Comparison of ENCODE assay signal across 8 mouse cellular contexts in the genomic region with DNA sequence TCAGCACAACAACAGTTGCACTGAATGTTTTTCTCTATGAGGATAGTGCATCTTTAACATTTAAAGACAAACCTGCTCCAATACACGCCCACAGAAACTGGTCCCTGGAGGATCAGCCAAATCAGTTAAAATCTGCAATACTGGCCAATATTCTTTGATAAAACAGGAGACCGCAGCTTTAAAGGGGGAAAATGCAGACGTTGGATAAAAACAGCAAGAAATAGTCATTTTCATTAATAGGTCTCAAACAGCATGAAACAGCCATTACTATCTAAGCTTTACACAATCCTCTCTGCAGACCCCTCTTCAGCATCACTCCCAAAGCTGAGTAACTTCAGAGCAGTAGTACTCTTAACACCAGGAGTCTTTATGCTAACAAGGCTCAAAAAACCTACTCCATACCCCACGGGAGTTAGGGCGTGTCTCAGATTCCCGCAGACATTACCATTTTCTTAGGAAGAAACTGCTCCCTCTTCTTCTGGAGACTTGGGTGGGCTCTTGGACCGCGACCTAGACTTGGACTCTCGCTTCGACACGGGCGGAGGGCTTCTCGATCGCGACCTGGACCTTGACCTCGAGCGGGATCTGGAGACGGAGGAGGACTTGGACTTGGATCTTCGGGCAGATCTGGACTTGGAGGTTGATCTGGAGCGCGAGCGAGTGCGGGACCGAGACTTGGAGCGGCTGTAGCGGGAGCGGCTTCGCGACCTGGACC. TPM values are rescaled to one million over a fixed set of nuclear protein-coding genes. Genes with fewer than 3 reads are reported as not detected.
A peak's percentile ranks its signal among the peaks of the same experiment; 100 is the strongest.
DNase-seq lines count a peak whose midpoint lies in the region; ATAC-seq lines count a peak whose summit lies in the region.

No protein-coding gene starts in this region.

- peak overlapping the region; percentile 98 for H3K27ac ChIP-seq in forebrain, embryonic 16.5 days (ENCODE audit: low read length)
- peak overlapping the region; percentile 99 for H3K27ac ChIP-seq in limb, embryonic 15.5 days

- no peaks in the 10 kb centered on the region for H3K9me3 ChIP-seq in forebrain, embryonic 16.5 days (ENCODE audit: control insufficient read depth, low read length)
- no peaks in the 10 kb centered on the region for H3K9me3 ChIP-seq in limb, embryonic 15.5 days

- H3K36me3 ChIP-seq in forebrain, embryonic 16.5 days (ENCODE audit: control insufficient read depth, insufficient read depth), result peaks cover 9% of the 10 kb centered on the region; the same call in 1 of the 2 replicates
- peaks cover 38% of the 10 kb centered on the region for H3K36me3 ChIP-seq in limb, embryonic 15.5 days

- no peaks in the 10 kb centered on the region for H3K27me3 ChIP-seq in forebrain, embryonic 16.5 days (replicated peaks; ENCODE audit: control insufficient read depth, insufficient read depth, low read length)
- no peaks in the 10 kb centered on the region for H3K27me3 ChIP-seq in limb, embryonic 15.5 days

- peak overlapping the region; percentile 65 for H3K4me3 ChIP-seq in forebrain, embryonic 16.5 days (replicated peaks; ENCODE audit: low read length)
- H3K4me3 ChIP-seq in limb, embryonic 15.5 days, result peak overlapping the region; percentile 98

- peaks cover 23% of the 10 kb centered on the region for H3K4me1 ChIP-seq in forebrain, embryonic 16.5 days (replicated peaks; ENCODE audit: control insufficient read depth, insufficient read depth, low read length)
- peaks cover 19% of the 10 kb centered on the region for H3K4me1 ChIP-seq in limb, embryonic 15.5 days

- peak overlapping the region; percentile 97 for H3K9ac ChIP-seq in forebrain, embryonic 16.5 days (replicated peaks; ENCODE audit: low read depth, low read length)
- H3K9ac ChIP-seq in limb, embryonic 15.5 days, result peak overlapping the region; percentile 95

- peak overlapping the region; percentile 84 for H3K4me2 ChIP-seq in forebrain, embryonic 16.5 days (ENCODE audit: low read length)
- peak overlapping the region; percentile 68 for H3K4me2 ChIP-seq in limb, embryonic 15.5 days

- peak; percentile 73 for DNase-seq in kidney, adult 18-20 months
- DNase-seq in kidney, postnatal 14 days, result no peak
- DNase-seq in R1 (ENCODE audit: low read depth, low spot score), result peak; percentile 76
- DNase-seq in right cerebral cortex, postnatal 36 days (ENCODE audit: low spot score in 2 of 2), result no peak
- DNase-seq in cerebellum, adult 9-11 months, result no peak
- no peak for DNase-seq in urinary bladder, adult 2 months (ENCODE audit: low spot score)

- ATAC-seq in forebrain, embryonic 16.5 days, result no peak
- no peak for ATAC-seq in limb, embryonic 15.5 days (ENCODE audit: insufficient number of reproducible peaks, low FRiP score, low TSS enrichment, low read depth)

- WGBS in forebrain, embryonic 16.5 days, result under 1% methylated on average over 29 of the region's 29 CpGs
- WGBS in limb, embryonic 15.5 days, result under 1% methylated on average over 29 of the region's 29 CpGs

RNA-seq across cellular contexts. Expression of a gene that starts 0.5 kb away (rescaled TPM):
- polyA plus RNA-seq in forebrain, embryonic 16.5 days (2015; fragmentation: Nextera tagmentation; extraction: Ambion mirVana), result 46.3 and 55.8 TPM in 2 replicates
- polyA plus RNA-seq in limb, embryonic 15.5 days (2015; fragmentation: Nextera tagmentation; extraction: Ambion mirVana), result 41.4 and 48.0 TPM in 2 replicates
- 26.3 and 27.6 TPM in 2 replicates for polyA plus RNA-seq in urinary bladder, adult 2 months (2012; rRNA removed)

RNA-seq across cellular contexts. Expression of a gene that starts 1.2 kb away (rescaled TPM):
- 649 and 700 TPM in 2 replicates for polyA plus RNA-seq in forebrain, embryonic 16.5 days (2015; fragmentation: Nextera tagmentation; extraction: Ambion mirVana)
- polyA plus RNA-seq in limb, embryonic 15.5 days (2015; fragmentation: Nextera tagmentation; extraction: Ambion mirVana), result 596 and 658 TPM in 2 replicates
- 319 and 429 TPM in 2 replicates for polyA plus RNA-seq in urinary bladder, adult 2 months (2012; rRNA removed)

RNA-seq across cellular contexts. Expression of a gene that starts 8.5 kb away (rescaled TPM):
- polyA plus RNA-seq in forebrain, embryonic 16.5 days (2015; fragmentation: Nextera tagmentation; extraction: Ambion mirVana), result 71.2 and 72.5 TPM in 2 replicates
- 83.4 and 86.0 TPM in 2 replicates for polyA plus RNA-seq in limb, embryonic 15.5 days (2015; fragmentation: Nextera tagmentation; extraction: Ambion mirVana)
- polyA plus RNA-seq in urinary bladder, adult 2 months (2012; rRNA removed), result 28.3 and 29.6 TPM in 2 replicates

RNA-seq across cellular contexts. Expression of a gene that starts 8.7 kb away (rescaled TPM):
- 80.4 and 88.5 TPM in 2 replicates for polyA plus RNA-seq in forebrain, embryonic 16.5 days (2015; fragmentation: Nextera tagmentation; extraction: Ambion mirVana)
- 70.4 and 76.0 TPM in 2 replicates for polyA plus RNA-seq in limb, embryonic 15.5 days (2015; fragmentation: Nextera tagmentation; extraction: Ambion mirVana)
- 32.0 and 36.5 TPM in 2 replicates for polyA plus RNA-seq in urinary bladder, adult 2 months (2012; rRNA removed)

RNA-seq across cellular contexts. Expression of a gene that starts 23.9 kb away (rescaled TPM):
- 6.3 and 7.8 TPM in 2 replicates for polyA plus RNA-seq in forebrain, embryonic 16.5 days (2015; fragmentation: Nextera tagmentation; extraction: Ambion mirVana)
- 17.1 and 18.6 TPM in 2 replicates for polyA plus RNA-seq in limb, embryonic 15.5 days (2015; fragmentation: Nextera tagmentation; extraction: Ambion mirVana)
- 42.8 and 63.1 TPM in 2 replicates for polyA plus RNA-seq in urinary bladder, adult 2 months (2012; rRNA removed)

Comparison
In these comparisons a context has a peak if more than half of its experiments do, and no peak if none do; other contexts are left out.
1. DNase-seq: peak in kidney, adult 18-20 months (single experiment) and R1 (single experiment); none in kidney, postnatal 14 days (single experiment), right cerebral cortex, postnatal 36 days (0 of 2), cerebellum, adult 9-11 months (single experiment) and urinary bladder, adult 2 months (single experiment).